Mouse (Mus musculus): ENCODE measurements at regions not wholly inside any gene's neighbourhood (a gene's known extent, or its start where the extent isn't known, plus 50 kb on each side); places are given as distances from the start of the nearest gene placed in this dataset.

DNA sequence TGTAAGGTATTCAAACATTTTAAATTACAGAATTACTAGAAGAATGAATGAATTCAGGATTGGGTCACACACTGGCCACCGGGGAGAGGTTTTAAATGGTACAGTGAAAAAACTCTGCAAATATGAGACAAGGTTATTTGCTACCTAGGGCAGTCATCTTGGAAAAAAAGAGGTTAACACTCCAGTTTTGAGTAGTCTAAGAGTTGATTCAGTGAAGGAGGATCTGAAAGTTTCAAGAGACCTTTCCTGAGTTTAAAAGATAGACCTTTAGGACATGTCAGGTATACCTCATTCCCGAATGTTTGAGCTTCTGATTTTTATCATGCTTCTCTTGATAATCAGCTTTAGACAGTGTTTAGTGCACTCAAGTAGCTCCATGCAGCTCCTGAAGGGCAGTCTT, 488.0 kb upstream of the A1bg start:
- DNase-seq (ENCODE audit: low read depth, low spot score), result no peak
- H3K36me3 ChIP-seq (ENCODE audit: control insufficient read depth, insufficient read depth, low read length, poor library complexity, severe bottlenecking), result no peaks in the 10 kb centered on the region
- H3K27me3 ChIP-seq (ENCODE audit: control insufficient read depth, insufficient read depth, low read length, poor library complexity, severe bottlenecking), result no peaks in the 10 kb centered on the region

DNA sequence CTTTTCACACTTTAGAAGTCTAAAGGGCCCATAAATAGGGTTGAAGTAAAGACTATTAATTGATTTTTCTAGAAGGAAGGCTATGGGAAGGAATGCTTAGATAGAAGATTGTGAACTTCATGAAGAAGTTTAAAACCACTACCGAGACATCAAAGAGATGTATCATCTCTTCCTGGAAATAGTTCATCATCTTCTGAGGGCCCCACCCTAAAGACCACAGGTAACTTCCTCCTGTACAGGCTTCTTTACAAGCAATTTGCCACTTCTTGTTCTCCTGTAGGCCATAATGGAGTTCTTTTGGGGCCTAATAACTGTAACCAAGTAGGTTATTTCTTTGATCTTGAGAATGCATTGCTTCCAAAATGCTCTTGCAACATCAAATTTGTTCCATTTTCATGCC, 485.8 kb upstream of the A1bg start:
- Histone ChIP-seq H3K27me3 (ENCODE audit: control insufficient read depth, insufficient read depth, low read length, poor library complexity, severe bottlenecking) (no peaks in the 10 kb centered on the region), H3K36me3 (ENCODE audit: control insufficient read depth, insufficient read depth, low read length, poor library complexity, severe bottlenecking) (no peaks in the 10 kb centered on the region)
- DNase-seq (ENCODE audit: low read depth, low spot score), result peak; percentile 15

DNA sequence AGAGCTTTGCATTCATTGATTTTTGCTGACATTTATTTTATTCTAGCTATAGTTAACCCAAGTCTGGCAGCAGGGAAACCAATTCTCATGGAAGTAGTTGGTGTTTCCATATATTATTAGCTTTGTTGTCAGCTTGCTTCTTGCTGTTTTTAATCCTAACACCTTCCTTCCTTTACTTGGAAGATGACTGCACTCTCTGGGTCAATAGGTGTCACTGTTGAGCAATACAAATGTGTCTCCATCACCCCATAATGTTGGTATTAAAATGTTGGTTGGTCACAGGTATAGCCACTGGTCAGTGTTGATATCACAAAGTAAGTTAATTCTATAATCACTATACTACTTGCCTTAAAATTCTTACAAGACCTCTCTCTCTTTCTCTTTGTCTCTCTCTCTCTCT, 477.9 kb upstream of the A1bg start:
- peak; percentile 79 for DNase-seq (ENCODE audit: low read depth, low spot score)
- Histone ChIP-seq H3K36me3 (ENCODE audit: control insufficient read depth, insufficient read depth, low read length, poor library complexity, severe bottlenecking) (no peaks in the 10 kb centered on the region), H3K27me3 (ENCODE audit: control insufficient read depth, insufficient read depth, low read length, poor library complexity, severe bottlenecking) (no peaks in the 10 kb centered on the region)

DNA sequence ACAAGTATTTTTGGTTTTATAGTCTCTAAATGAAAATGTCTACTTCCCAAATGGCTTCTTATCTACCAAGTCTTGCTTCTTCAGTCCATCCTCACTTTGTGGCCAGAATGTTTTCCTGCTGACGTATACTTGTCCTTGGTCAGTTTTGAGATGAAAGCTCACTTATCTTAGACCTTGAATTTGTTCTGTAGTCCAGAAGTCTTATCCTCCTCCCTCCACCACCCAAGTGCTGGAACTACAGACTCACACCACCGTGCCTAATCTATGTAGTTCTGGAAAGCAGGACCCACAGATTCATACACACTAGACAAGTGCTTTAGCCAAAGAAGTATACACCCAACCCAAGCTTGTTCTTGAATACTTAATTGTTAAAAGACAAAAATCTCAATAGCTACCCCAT, 477.2 kb upstream of the A1bg start:
- DNase-seq (ENCODE audit: low read depth, low spot score), result no peak
- H3K27me3 ChIP-seq (ENCODE audit: control insufficient read depth, insufficient read depth, low read length, poor library complexity, severe bottlenecking), result no peaks in the 10 kb centered on the region
- H3K36me3 ChIP-seq (ENCODE audit: control insufficient read depth, insufficient read depth, low read length, poor library complexity, severe bottlenecking), result no peaks in the 10 kb centered on the region

DNA sequence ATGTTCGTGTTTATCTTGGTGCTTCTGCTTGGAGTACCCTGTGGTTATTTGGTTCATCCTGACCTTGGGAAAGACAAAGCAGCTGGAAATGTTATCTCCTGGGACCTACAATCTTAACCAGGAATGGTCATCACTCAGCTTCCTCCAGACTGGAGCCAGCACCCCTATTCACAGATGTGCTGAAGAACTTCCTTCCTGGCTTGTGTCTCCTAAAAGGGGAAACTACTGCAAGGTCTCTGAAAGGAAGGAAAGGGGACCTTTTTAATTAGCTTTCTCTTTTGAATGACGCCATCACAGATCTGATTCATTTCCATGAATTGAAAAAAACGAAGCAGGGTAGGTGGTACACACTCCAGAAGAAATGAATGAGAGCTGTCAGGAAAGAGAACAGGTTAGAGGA, 476.0 kb upstream of the A1bg start:
- DNase-seq (ENCODE audit: low read depth, low spot score), result no peak
- H3K36me3 ChIP-seq (ENCODE audit: control insufficient read depth, insufficient read depth, low read length, poor library complexity, severe bottlenecking), result no peaks in the 10 kb centered on the region
- no peaks in the 10 kb centered on the region for H3K27me3 ChIP-seq (ENCODE audit: control insufficient read depth, insufficient read depth, low read length, poor library complexity, severe bottlenecking)

DNA sequence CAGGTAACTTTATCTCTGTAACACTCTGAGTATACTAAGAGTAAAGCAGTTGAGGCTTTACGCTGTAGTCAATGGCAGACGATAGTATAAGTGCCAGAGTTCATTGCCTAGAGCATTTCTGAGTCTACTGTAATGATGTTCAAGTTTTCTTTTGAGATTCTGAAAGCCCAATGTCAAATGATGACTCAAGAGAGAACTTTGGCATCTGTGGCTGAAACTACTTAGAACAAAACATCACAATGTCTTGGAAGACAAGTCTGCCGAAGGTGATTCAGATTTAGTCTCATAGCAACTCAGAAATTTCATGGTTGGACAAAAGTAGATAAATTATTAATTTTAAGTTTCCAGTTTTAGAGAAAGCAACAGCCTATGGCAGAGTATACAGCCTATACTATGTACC, 474.2 kb upstream of the A1bg start:
- no peak for DNase-seq (ENCODE audit: low read depth, low spot score)
- no peaks in the 10 kb centered on the region for H3K27me3 ChIP-seq (ENCODE audit: control insufficient read depth, insufficient read depth, low read length, poor library complexity, severe bottlenecking)
- no peaks in the 10 kb centered on the region for H3K36me3 ChIP-seq (ENCODE audit: control insufficient read depth, insufficient read depth, low read length, poor library complexity, severe bottlenecking)

DNA sequence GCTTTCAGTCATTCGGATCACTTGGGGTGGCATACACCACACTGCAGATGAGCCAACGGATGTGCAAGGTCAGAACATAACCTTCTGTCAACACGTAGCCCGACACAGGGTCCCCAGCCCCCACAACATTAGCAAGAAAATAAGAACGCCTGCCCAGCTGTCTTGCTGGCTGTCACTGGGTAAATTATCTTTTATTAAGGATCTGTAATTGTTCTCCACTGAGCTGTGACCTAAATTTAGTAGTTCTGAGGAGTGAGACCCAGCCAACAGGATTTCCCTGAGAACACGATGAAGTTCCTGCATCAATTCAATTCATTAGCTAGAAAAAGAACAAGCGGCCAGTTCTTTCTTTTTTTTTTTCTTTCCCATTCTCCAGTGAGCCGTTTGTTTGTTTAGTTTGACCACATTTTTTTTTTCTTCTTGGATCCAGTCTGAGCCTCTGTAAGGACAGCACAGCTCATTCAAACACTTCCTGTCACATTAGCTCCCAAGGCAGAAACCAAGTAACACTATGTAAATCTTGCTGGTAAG, 472.5 kb upstream of the A1bg start:
- DNase-seq (ENCODE audit: low read depth, low spot score), result no peak
- no peaks in the 10 kb centered on the region for H3K27me3 ChIP-seq (ENCODE audit: control insufficient read depth, insufficient read depth, low read length, poor library complexity, severe bottlenecking)
- no peaks in the 10 kb centered on the region for H3K36me3 ChIP-seq (ENCODE audit: control insufficient read depth, insufficient read depth, low read length, poor library complexity, severe bottlenecking)

DNA sequence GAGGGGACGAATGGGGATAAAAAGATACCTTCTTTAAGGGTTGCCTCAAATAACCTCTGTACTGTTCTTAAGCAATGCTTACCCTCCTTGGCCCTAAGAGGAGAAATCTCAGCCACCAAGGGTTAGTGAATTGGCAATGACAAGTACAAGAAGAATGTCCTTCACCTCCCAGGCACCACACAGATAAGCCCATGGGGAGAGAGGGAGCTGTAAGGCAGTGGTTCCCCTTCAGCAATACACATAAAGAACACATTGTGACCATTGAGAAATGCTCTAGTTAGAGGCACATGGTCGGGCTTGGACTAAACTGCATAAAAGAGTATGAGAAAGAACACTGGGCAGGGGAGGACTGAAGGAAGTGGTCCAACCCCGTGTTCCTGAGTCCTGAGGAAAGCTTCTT, 457.9 kb upstream of the A1bg start:
- DNase-seq (ENCODE audit: low read depth, low spot score), result no peak

DNA sequence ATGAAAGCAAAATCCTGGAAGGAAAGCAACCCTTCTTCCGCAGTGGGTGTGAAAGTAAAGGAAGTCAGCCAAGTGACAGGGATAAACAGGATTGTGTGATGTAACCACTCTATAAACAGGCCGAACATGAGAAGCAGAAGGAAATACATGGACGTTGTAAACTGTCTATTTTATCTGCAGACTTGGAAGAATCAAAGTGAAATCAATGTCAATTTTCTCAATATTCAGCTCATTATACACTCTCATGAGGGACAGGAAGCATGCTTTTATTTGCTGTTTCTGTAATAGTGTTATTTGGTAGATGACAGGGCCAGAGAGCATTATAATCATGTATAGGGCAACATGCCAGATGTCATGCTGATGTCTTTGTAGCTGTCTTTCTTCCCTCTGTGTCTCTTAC, 443.5 kb upstream of the A1bg start:
- Histone ChIP-seq H3K36me3 (ENCODE audit: control insufficient read depth, insufficient read depth, low read length, poor library complexity, severe bottlenecking) (no peaks in the 10 kb centered on the region), H3K27me3 (ENCODE audit: control insufficient read depth, insufficient read depth, low read length, poor library complexity, severe bottlenecking) (no peaks in the 10 kb centered on the region)
- no peak for DNase-seq (ENCODE audit: low read depth, low spot score)

More for the DNA sequence above, 457.9 kb upstream of the A1bg start:
- Histone ChIP-seq H3K36me3 (ENCODE audit: control insufficient read depth, insufficient read depth, low read length, poor library complexity, severe bottlenecking) (no peaks in the 10 kb centered on the region), H3K27me3 (ENCODE audit: control insufficient read depth, insufficient read depth, low read length, poor library complexity, severe bottlenecking) (no peaks in the 10 kb centered on the region)

DNA sequence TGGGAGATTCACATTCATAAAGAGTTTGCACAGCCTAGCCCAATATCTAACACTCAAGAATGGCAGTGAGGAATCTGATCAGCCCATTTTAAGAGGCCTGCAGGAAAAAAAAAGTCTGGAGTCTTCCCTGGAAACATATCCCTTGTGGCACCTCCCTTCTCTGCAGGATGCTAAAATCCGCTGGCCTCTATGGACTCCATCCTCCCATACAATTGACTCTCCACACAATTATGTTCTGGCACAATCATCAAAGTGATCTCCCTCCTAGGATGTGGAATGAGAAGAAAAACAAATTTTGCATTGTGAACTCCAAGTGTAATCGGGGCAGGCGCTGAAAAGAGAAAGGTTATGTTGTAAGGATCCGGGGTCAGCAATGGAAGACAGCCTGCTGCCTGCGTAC, 442.7 kb upstream of the A1bg start:
- H3K27me3 ChIP-seq (ENCODE audit: control insufficient read depth, insufficient read depth, low read length, poor library complexity, severe bottlenecking), result no peaks in the 10 kb centered on the region
- DNase-seq (ENCODE audit: low read depth, low spot score), result no peak
- H3K36me3 ChIP-seq (ENCODE audit: control insufficient read depth, insufficient read depth, low read length, poor library complexity, severe bottlenecking), result no peaks in the 10 kb centered on the region

DNA sequence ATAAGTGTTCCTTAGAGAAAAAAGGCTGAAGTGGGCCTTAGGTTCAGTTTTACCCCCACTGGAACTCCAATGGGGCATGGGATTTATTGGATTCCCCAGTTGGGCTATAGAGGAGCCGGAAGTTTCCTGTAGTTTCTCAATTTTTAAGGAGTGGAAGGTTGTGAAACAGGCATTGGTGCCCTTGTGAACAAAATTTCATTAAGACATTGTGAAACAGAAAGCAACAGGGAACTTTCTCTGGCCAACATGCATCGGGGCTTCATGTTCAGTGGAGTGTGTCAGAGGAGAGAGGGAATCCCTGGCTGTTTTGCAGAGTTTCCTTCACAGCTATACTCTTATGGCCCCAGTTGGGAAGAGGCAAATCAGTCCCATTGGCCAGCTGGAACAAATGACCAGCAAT, 441.6 kb upstream of the A1bg start:
- Histone ChIP-seq H3K36me3 (ENCODE audit: control insufficient read depth, insufficient read depth, low read length, poor library complexity, severe bottlenecking) (no peaks in the 10 kb centered on the region), H3K27me3 (ENCODE audit: control insufficient read depth, insufficient read depth, low read length, poor library complexity, severe bottlenecking) (no peaks in the 10 kb centered on the region)
- DNase-seq (ENCODE audit: low read depth, low spot score), result no peak

DNA sequence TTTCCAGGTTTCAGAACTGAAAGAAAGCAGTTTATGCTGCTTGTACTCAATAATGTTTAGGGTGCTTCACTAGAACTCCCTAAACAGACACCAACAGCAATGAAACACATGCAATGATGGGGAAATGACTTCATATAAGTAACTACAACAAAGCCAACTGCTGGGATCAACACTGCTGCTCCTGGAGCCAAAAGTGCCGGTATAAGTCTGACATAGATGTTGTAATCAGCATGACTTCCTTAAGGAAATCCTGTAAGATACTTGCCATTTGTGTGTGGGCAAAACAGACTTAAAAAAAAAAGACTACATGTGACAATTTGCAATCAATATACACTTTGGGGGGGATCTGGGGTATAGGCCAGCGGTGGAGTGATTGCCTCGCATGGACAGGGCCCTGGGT, 438.4 kb upstream of the A1bg start:
- DNase-seq (ENCODE audit: low read depth, low spot score), result no peak
- Histone ChIP-seq H3K36me3 (ENCODE audit: control insufficient read depth, insufficient read depth, low read length, poor library complexity, severe bottlenecking) (no peaks in the 10 kb centered on the region), H3K27me3 (ENCODE audit: control insufficient read depth, insufficient read depth, low read length, poor library complexity, severe bottlenecking) (no peaks in the 10 kb centered on the region)

DNA sequence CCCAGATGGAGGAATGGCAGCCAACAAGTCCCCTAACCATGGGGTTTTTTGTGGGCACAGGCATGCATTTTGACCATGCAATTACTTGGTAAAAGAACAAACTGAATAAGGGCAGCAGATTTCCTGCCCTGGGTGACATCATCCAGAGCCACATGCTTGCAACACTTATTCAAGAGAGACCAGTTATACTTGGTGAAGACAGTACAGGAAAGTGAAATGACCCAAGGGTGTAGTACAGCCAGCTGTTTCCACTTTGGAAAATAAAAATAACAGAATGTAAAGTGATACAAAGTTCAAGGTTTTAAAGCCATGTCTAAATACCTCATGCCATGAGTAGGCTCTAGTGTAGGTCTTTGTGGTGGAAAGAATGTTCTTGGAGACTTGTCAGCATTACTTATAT, 432.5 kb upstream of the A1bg start:
- no peak for DNase-seq (ENCODE audit: low read depth, low spot score)
- Histone ChIP-seq H3K27me3 (ENCODE audit: control insufficient read depth, insufficient read depth, low read length, poor library complexity, severe bottlenecking) (no peaks in the 10 kb centered on the region), H3K36me3 (ENCODE audit: control insufficient read depth, insufficient read depth, low read length, poor library complexity, severe bottlenecking) (no peaks in the 10 kb centered on the region)

DNA sequence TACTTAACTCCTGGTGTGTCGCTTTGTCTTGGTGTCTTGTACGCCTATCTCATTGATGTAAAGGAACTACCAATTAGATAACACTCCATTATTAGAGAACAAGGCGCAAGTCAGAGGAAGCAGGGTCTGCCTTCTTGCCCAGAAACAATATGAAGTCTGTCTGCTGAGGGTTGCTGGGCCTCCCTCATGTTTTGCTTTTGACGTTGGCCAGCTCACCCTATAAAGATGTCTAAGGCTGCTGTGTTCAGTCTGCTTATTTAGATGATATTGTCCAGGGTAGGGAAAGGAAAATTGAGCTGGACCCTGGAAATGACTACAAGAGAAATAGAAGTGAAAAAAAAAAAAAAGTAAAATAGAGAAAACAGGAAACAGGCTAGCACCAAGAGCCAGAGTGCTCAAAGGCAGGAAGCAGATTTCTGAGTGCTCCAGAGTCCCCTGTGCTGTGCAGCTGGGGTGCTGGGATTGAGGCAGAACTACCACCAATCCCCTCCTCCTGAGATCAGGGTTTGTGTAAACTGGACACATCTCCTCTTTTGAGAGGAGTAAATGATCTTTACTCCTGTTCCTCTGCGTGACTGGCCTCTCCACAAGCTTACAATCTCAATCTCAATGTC, 429.0 kb upstream of the A1bg start:
- Histone ChIP-seq H3K36me3 (ENCODE audit: control insufficient read depth, insufficient read depth, low read length, poor library complexity, severe bottlenecking) (no peaks in the 10 kb centered on the region), H3K27me3 (ENCODE audit: control insufficient read depth, insufficient read depth, low read length, poor library complexity, severe bottlenecking) (no peaks in the 10 kb centered on the region)
- DNase-seq (ENCODE audit: low read depth, low spot score), result no peak

DNA sequence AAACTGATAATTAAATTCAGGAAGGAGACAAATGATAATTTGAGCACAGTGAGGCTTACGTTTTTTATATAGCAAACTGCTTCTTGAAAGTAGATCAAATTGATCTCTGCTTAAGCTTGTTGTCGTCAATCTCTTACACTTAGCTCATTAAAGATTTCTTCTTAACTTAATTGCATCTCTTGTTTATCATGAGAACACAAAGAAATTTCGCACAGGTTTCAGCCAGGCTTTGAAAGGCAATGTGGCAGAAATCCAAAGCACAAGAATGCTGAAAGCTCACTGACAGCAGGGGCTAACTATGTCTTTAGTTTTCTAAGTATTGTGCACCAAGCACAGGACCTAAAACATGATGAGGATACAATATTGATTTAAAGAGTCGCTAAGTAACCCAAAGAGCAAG, 422.3 kb upstream of the A1bg start:
- Histone ChIP-seq H3K36me3 (ENCODE audit: control insufficient read depth, insufficient read depth, low read length, poor library complexity, severe bottlenecking) (no peaks in the 10 kb centered on the region), H3K27me3 (ENCODE audit: control insufficient read depth, insufficient read depth, low read length, poor library complexity, severe bottlenecking) (no peaks in the 10 kb centered on the region)
- no peak for DNase-seq (ENCODE audit: low read depth, low spot score)

DNA sequence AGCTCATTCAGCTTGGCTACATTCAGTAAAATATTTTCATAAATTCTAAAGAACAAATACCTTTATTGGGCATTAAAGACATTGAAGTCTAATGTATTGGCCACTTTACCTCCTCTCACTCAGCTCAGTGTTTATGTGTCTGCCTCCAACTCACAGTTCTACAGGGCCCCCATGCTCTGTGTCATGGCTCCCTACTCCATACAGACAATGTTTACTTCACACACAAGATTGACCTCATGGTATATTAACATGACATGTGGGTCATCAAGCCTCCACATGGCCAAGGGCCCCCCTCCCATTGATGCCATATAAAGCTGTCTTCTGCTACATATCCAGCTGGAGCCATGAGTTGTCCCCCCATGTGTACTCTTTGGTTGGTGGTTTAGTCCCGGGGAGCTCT, 419.8 kb upstream of the A1bg start:
- Histone ChIP-seq H3K27me3 (ENCODE audit: control insufficient read depth, insufficient read depth, low read length, poor library complexity, severe bottlenecking) (no peaks in the 10 kb centered on the region), H3K36me3 (ENCODE audit: control insufficient read depth, insufficient read depth, low read length, poor library complexity, severe bottlenecking) (no peaks in the 10 kb centered on the region)
- DNase-seq (ENCODE audit: low read depth, low spot score), result no peak

All from splenic B cell, adult 2 months (primary cell).